13 mouse cellular contexts compared by ENCODE assay signal in genomic region chr17:13378341-13378740, GRCm38 (mm10). TPM values are rescaled to one million over a fixed set of nuclear protein-coding genes. Genes with fewer than 3 reads are reported as not detected.
DNase-seq lines count a peak whose midpoint lies in the region; ATAC-seq lines count a peak whose summit lies in the region.
"Not testable (repeated sequence)": the region's sequence is repeated elsewhere in the genome, so short reads cannot be mapped to it uniquely, and the experiment has no call there.
"Had no signal": no experiment of that assay in that cellular context is flagged by ENCODE, and none has a peak within 500 bp of the region (broad histone marks: within the 10 kb centered on the region; RNA-seq: fewer than 3 reads in every experiment).

No protein-coding gene starts in this region.

- not testable (repeated sequence) for H3K27ac ChIP-seq in forebrain, embryonic 11.5 days (ENCODE audit: low read depth, low read length); heart, embryonic 10.5 days; intestine, embryonic 14.5 days (ENCODE audit: low read depth); limb, embryonic 11.5 days (replicated peaks; ENCODE audit: low read depth, low read length); midbrain, embryonic 11.5 days (ENCODE audit: low read depth, low read length)

- 85% methylated on average over 3 of the region's 3 CpGs for WGBS in forebrain, embryonic 11.5 days
- WGBS in heart, embryonic 10.5 days: 79% methylated on average over 3 of the region's 3 CpGs
- WGBS in intestine, embryonic 14.5 days: 88% methylated on average over 3 of the region's 3 CpGs
- 88% methylated on average over 3 of the region's 3 CpGs for WGBS in limb, embryonic 11.5 days
- WGBS in midbrain, embryonic 11.5 days: 84% methylated on average over 3 of the region's 3 CpGs

- not testable (repeated sequence) for H3K9ac ChIP-seq in forebrain, embryonic 11.5 days (ENCODE audit: low read length); intestine, embryonic 14.5 days (ENCODE audit: low read length); limb, embryonic 11.5 days (ENCODE audit: low read length); midbrain, embryonic 11.5 days (ENCODE audit: low read length)

- H3K27me3 ChIP-seq in forebrain, embryonic 11.5 days (ENCODE audit: control insufficient read depth, insufficient read depth, low read length); heart, embryonic 10.5 days (ENCODE audit: insufficient read depth, poor library complexity, severe bottlenecking); intestine, embryonic 14.5 days (replicated peaks; ENCODE audit: control insufficient read depth, insufficient read depth, low read length); limb, embryonic 11.5 days (ENCODE audit: control insufficient read depth, insufficient read depth, low read length); midbrain, embryonic 11.5 days (ENCODE audit: control insufficient read depth, insufficient read depth, low read length): not testable (repeated sequence)

- not testable (repeated sequence) for H3K4me3 ChIP-seq in forebrain, embryonic 11.5 days (ENCODE audit: low read depth, low read length); heart, embryonic 10.5 days; intestine, embryonic 14.5 days (ENCODE audit: low read depth, low read length); limb, embryonic 11.5 days (ENCODE audit: low read depth, low read length); midbrain, embryonic 11.5 days (ENCODE audit: low read depth, low read length)

- ATAC-seq in forebrain, embryonic 11.5 days (replicated peaks; ENCODE audit: low FRiP score); intestine, embryonic 14.5 days (replicated peaks; ENCODE audit: low FRiP score, low TSS enrichment, low read depth); midbrain, embryonic 11.5 days (ENCODE audit: low FRiP score): not testable (repeated sequence)
- 0 out of 2 replicates have a peak, but pooled peaks have one; percentile 9 for ATAC-seq in limb, embryonic 11.5 days (ENCODE audit: insufficient number of reproducible peaks, low FRiP score, low TSS enrichment, low read depth)

- H3K36me3 ChIP-seq in forebrain, embryonic 11.5 days (ENCODE audit: control insufficient read depth, insufficient read depth, low read length); heart, embryonic 10.5 days; intestine, embryonic 14.5 days (ENCODE audit: control insufficient read depth, insufficient read depth, low read length); limb, embryonic 11.5 days (ENCODE audit: control insufficient read depth, insufficient read depth, low read length); midbrain, embryonic 11.5 days (ENCODE audit: control insufficient read depth, insufficient read depth, low read length): not testable (repeated sequence)

- H3K9me3 ChIP-seq in forebrain, embryonic 11.5 days (ENCODE audit: control insufficient read depth, low read length); intestine, embryonic 14.5 days (ENCODE audit: control insufficient read depth, low read length); limb, embryonic 11.5 days (ENCODE audit: control insufficient read depth, low read length); midbrain, embryonic 11.5 days (ENCODE audit: control insufficient read depth, low read length): not testable (repeated sequence)
- H3K9me3 ChIP-seq in heart, embryonic 10.5 days: peaks cover 17% of the 10 kb centered on the region

- peak; percentile 33 for DNase-seq in forebrain, embryonic 11.5 days (ENCODE audit: low spot score)
- peak; percentile 68 for DNase-seq in heart, adult 11 months
- peak; percentile 52 for DNase-seq in heart, embryonic 10.5 days (ENCODE audit: low spot score)
- DNase-seq in intestine, embryonic 14.5 days (ENCODE audit: low spot score): peak; percentile 18
- DNase-seq in limb, embryonic 11.5 days (ENCODE audit: low spot score): not testable (repeated sequence)
- peak; percentile 0 for DNase-seq in liver
- peak; percentile 75 for DNase-seq in midbrain, embryonic 11.5 days (ENCODE audit: low spot score, missing footprints)

- H3K4me2 ChIP-seq in forebrain, embryonic 11.5 days (ENCODE audit: low read depth, low read length, severe bottlenecking); intestine, embryonic 14.5 days (ENCODE audit: low read length); limb, embryonic 11.5 days (ENCODE audit: low read depth, severe bottlenecking); midbrain, embryonic 11.5 days: not testable (repeated sequence)

- H3K4me1 ChIP-seq in forebrain, embryonic 11.5 days (replicated peaks; ENCODE audit: control insufficient read depth, insufficient read depth, low read length); heart, embryonic 10.5 days; intestine, embryonic 14.5 days (replicated peaks; ENCODE audit: control insufficient read depth, insufficient read depth, low read length); limb, embryonic 11.5 days (ENCODE audit: control insufficient read depth, insufficient read depth, low read length); midbrain, embryonic 11.5 days (ENCODE audit: control insufficient read depth, insufficient read depth, low read length): not testable (repeated sequence)

RNA-seq across cellular contexts. Expression of gene Tcp10c, which starts 24.0 kb away (rescaled TPM):
- polyA plus RNA-seq in forebrain, embryonic 11.5 days (2014; fragmentation: Nextera tagmentation; extraction: Ambion mirVana): not detected in 2 replicates
- polyA plus RNA-seq in heart, embryonic 10.5 days (2016; fragmentation: Nextera tagmentation; extraction: Ambion mirVana): not detected in 2 replicates
- polyA plus RNA-seq in intestine, embryonic 14.5 days (2014; fragmentation: Nextera tagmentation; extraction: Ambion mirVana): not detected in 2 replicates
- polyA plus RNA-seq in limb, embryonic 11.5 days (2014; fragmentation: Nextera tagmentation; extraction: Ambion mirVana): not detected in 2 replicates
- not detected in 2 replicates for polyA plus RNA-seq in midbrain, embryonic 11.5 days (2014; fragmentation: Nextera tagmentation; extraction: Ambion mirVana)
- polyA plus RNA-seq: activated CD4-positive, CD25-positive, alpha-beta regulatory T cell, adult 4 months; adrenal gland, adult 2 months; brain, embryonic 14.5 days; C2C12; CD4-positive, CD25-positive, alpha-beta regulatory T cell, adult 4 months; G1E had no signal
